Comparison of ENCODE assay signal across 12 mouse cellular contexts in the genomic region with DNA sequence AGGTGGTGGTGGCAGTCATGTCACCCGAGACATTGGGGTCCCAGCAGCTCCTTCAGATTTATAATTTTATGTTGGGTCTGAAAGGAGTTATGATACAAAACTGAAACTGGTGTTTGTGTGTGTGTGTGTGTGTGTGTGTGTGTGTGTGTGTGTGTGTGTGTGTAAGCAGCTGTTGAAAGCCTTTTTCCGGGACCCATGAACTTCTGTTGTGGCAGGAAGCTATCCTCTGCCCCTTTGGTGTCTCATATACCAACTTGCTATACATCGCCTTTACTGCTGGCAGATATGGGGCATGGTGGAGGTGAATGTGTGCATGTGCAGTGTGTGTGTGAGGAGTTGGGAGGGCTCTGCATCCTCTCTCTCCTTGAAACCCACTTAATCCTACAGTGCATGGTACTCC. TPM values are rescaled to one million over a fixed set of nuclear protein-coding genes. Genes with fewer than 3 reads are reported as not detected.
"Had no signal": no experiment of that assay in that cellular context is flagged by ENCODE, and none has a peak within 500 bp of the region (broad histone marks: within the 10 kb centered on the region; RNA-seq: fewer than 3 reads in every experiment).

No protein-coding gene starts in this region.

RNA-seq across cellular contexts. Expression of gene Dmbt1, which starts 41.6 kb away (rescaled TPM):
- total RNA-seq: megakaryocyte progenitor cell, adult 5-6 weeks; monocyte, adult 5-6 weeks had no signal
- polyA plus RNA-seq: liver, embryonic 11.5 days; liver, embryonic 13.5 days; lung, embryonic 15.5 days; lung, postnatal 0 days; macrophage; midbrain, embryonic 11.5 days; midbrain, embryonic 13.5 days; neural tube, embryonic 11.5 days; neural tube, embryonic 13.5 days; neural tube, embryonic 15.5 days had no signal
